Mouse (Mus musculus) brain, embryonic 14.5 days (tissue): ENCODE measurements around the gene Reln.

Source experiments
- CTCF ChIP-seq: fragments of 200-500 bp; IDR thresholded peaks from 2 replicates; pipeline ENCODE4 v1.5.1; 2012; ENCODE audit warnings: inconsistent platforms, mild to moderate bottlenecking, moderate library complexity, borderline replicate concordance; ENCODE audit not compliant: insufficient read depth, insufficient read length; ENCODE audit errors: extremely low read depth
- POLR2A ChIP-seq: fragments of 200-500 bp; IDR thresholded peaks from 2 replicates; pipeline ENCODE4 v1.6.1; 2012; ENCODE audit warnings: mild to moderate bottlenecking, inconsistent platforms, borderline replicate concordance; ENCODE audit not compliant: poor library complexity, insufficient read depth, insufficient read length, severe bottlenecking; ENCODE audit errors: extremely low read depth

- TF ChIP-seq POLR2A, result no peak
- no peak for TF ChIP-seq CTCF
These were observed 101.0 kb downstream of the Reln start for GRCm38 (mm10) chr5:22243538-22243937.
